Mouse (Mus musculus): ENCODE measurements around the gene Tmem208. TPM values are rescaled to one million over a fixed set of nuclear protein-coding genes. Genes with fewer than 3 reads are reported as not detected.
A peak's percentile ranks its signal among the peaks of the same experiment; 100 is the strongest.

Gene Tmem208
- polyA plus RNA-seq, 1 experiment from 2014 or later: 141 TPM

GRCm38 (mm10) chr8:105378673-105379072, 52.5 kb downstream of the Tmem208 start:
- H3K36me3 ChIP-seq (ENCODE audit: insufficient read depth, low read length): no peaks in the 10 kb centered on the region
- no peak overlapping the region for H3K9ac ChIP-seq (replicated peaks; ENCODE audit: low read depth)
- ATAC-seq (peak; percentile 52), DNase-seq (ENCODE audit: low spot score) (peak; percentile 55)
- TF ChIP-seq CTCF (IDR thresholded peaks at IDR 0.05) (peak; percentile 4; the same call in 1 of the 2 replicates), EP300 (IDR thresholded peaks at IDR 0.05) (no peak)
- H3K4me2 ChIP-seq (replicated peaks; ENCODE audit: low read depth, low read length): no peak overlapping the region
- 0 out of 2 replicates have a peak, but pooled peaks cover 3% of the 10 kb centered on the region for H3K4me1 ChIP-seq (ENCODE audit: insufficient read depth, low read depth, low read length)
- H3K4me3 ChIP-seq (ENCODE audit: low read depth, low read length): no peak overlapping the region
- H3K27me3 ChIP-seq (replicated peaks; ENCODE audit: insufficient read depth, low read length): no peaks in the 10 kb centered on the region
- 18% methylated on average over 19 of the region's 19 CpGs for WGBS
- no peaks in the 10 kb centered on the region for H3K9me3 ChIP-seq (ENCODE audit: low read length)
- no peak overlapping the region for H3K27ac ChIP-seq (ENCODE audit: low read length)

GRCm38 (mm10) chr8:105380308-105380707, 54.2 kb downstream of the Tmem208 start:
- Histone ChIP-seq H3K4me1 (ENCODE audit: insufficient read depth, low read depth, low read length) (0 out of 2 replicates have a peak, but pooled peaks cover 3% of the 10 kb centered on the region), H3K9me3 (ENCODE audit: low read length) (no peaks in the 10 kb centered on the region), H3K9ac (replicated peaks; ENCODE audit: low read depth) (no peak overlapping the region), H3K4me2 (replicated peaks; ENCODE audit: low read depth, low read length) (no peak overlapping the region), H3K27ac (ENCODE audit: low read length) (no peak overlapping the region), H3K4me3 (ENCODE audit: low read depth, low read length) (no peak overlapping the region), H3K27me3 (replicated peaks; ENCODE audit: insufficient read depth, low read length) (no peaks in the 10 kb centered on the region), H3K36me3 (ENCODE audit: insufficient read depth, low read length) (no peaks in the 10 kb centered on the region)
- 74% methylated on average over 12 of the region's 12 CpGs for WGBS
- ATAC-seq (no peak), DNase-seq (ENCODE audit: low spot score) (no peak)
- TF ChIP-seq EP300 (IDR thresholded peaks at IDR 0.05) (no peak), CTCF (IDR thresholded peaks at IDR 0.05) (no peak)

- TF ChIP-seq CTCF (IDR thresholded peaks at IDR 0.05) (peak; percentile 15; the same call in 1 of the 2 replicates), EP300 (IDR thresholded peaks at IDR 0.05) (no peak)
- DNase-seq (ENCODE audit: low spot score) (no peak), ATAC-seq (no peak)
- WGBS: 96% methylated on average over 2 of the region's 2 CpGs
- H3K4me3 ChIP-seq (ENCODE audit: low read depth, low read length): no peak overlapping the region
- H3K36me3 ChIP-seq (ENCODE audit: insufficient read depth, low read length): no peaks in the 10 kb centered on the region
- no peaks in the 10 kb centered on the region for H3K9me3 ChIP-seq (ENCODE audit: low read length)
- no peak overlapping the region for H3K27ac ChIP-seq (ENCODE audit: low read length)
- H3K27me3 ChIP-seq (replicated peaks; ENCODE audit: insufficient read depth, low read length): no peaks in the 10 kb centered on the region
- H3K4me1 ChIP-seq (ENCODE audit: insufficient read depth, low read depth, low read length): peaks cover under 1% of the 10 kb centered on the region; the same call in 1 of the 2 replicates
- H3K9ac ChIP-seq (replicated peaks; ENCODE audit: low read depth): no peak overlapping the region
- H3K4me2 ChIP-seq (replicated peaks; ENCODE audit: low read depth, low read length): no peak overlapping the region
Measured at GRCm38 (mm10) chr8:105384070-105384469, 57.9 kb downstream of the Tmem208 start.

MicroRNAs encoded within 50 kb of the gene (microRNA counts, 519-probe panel; counts per million panel counts)
- microRNA mmu-miR-328: 3,085 counts per million, percentile 15 among the panel's probes with 10 or more counts

Small RNA genes lying within 50 kb of the gene (microRNA-seq; reads per million reads assigned to microRNA genes)
- gene Gm27320: not detected
- gene Mir328: 309 reads per million, percentile 61 among the genes with 10 or more reads in this experiment

Other genes with a start within 250 kb of the Tmem208 start
- gene Ces3b, start 242.6 kb upstream of the Tmem208 start, polyA plus RNA-seq (2015; fragmentation: Nextera tagmentation; extraction: Ambion mirVana): not detected in 2 replicates
- gene Ces4a, start 194.6 kb upstream of the Tmem208 start, polyA plus RNA-seq (2015; fragmentation: Nextera tagmentation; extraction: Ambion mirVana): not detected in 2 replicates
- 29.0 and 31.5 TPM in 2 replicates for gene Cbfb, start 155.7 kb upstream of the Tmem208 start, polyA plus RNA-seq (2015; fragmentation: Nextera tagmentation; extraction: Ambion mirVana)
- 82.6 and 91.3 TPM in 2 replicates for gene D230025D16Rik, start 101.2 kb upstream of the Tmem208 start, polyA plus RNA-seq (2015; fragmentation: Nextera tagmentation; extraction: Ambion mirVana)
- 24.6 and 24.8 TPM in 2 replicates for gene B3gnt9, start 71.2 kb upstream of the Tmem208 start, polyA plus RNA-seq (2015; fragmentation: Nextera tagmentation; extraction: Ambion mirVana)
- gene Tradd, start 61.7 kb upstream of the Tmem208 start, polyA plus RNA-seq (2015; fragmentation: Nextera tagmentation; extraction: Ambion mirVana): 35.5 and 35.8 TPM in 2 replicates
- 6.0 and 6.6 TPM in 2 replicates for gene Fbxl8, start 61.7 kb upstream of the Tmem208 start, polyA plus RNA-seq (2015; fragmentation: Nextera tagmentation; extraction: Ambion mirVana)
- 1.7 and 2.0 TPM in 2 replicates for gene Hsf4, start 56.6 kb upstream of the Tmem208 start, polyA plus RNA-seq (2015; fragmentation: Nextera tagmentation; extraction: Ambion mirVana)
- gene Nol3, start 50.2 kb upstream of the Tmem208 start, polyA plus RNA-seq (2015; fragmentation: Nextera tagmentation; extraction: Ambion mirVana): 1.3 and 1.5 TPM in 2 replicates
- 2.4 and 2.7 TPM in 2 replicates for gene 4931428F04Rik, start 36.5 kb upstream of the Tmem208 start, polyA plus RNA-seq (2015; fragmentation: Nextera tagmentation; extraction: Ambion mirVana)
- gene Exoc3l, start 30.3 kb upstream of the Tmem208 start, polyA plus RNA-seq (2015; fragmentation: Nextera tagmentation; extraction: Ambion mirVana): 34.5 and 34.6 TPM in 2 replicates
- 29.8 and 32.7 TPM in 2 replicates for gene E2f4, start 28.7 kb upstream of the Tmem208 start, polyA plus RNA-seq (2015; fragmentation: Nextera tagmentation; extraction: Ambion mirVana)
- 22.3 and 23.0 TPM in 2 replicates for gene Elmo3, start 20.8 kb upstream of the Tmem208 start, polyA plus RNA-seq (2015; fragmentation: Nextera tagmentation; extraction: Ambion mirVana)
- gene Lrrc29, start 76 bp upstream of the Tmem208 start, polyA plus RNA-seq (2015; fragmentation: Nextera tagmentation; extraction: Ambion mirVana): 4.2 and 7.5 TPM in 2 replicates
- gene Fhod1, start 21.6 kb downstream of the Tmem208 start, polyA plus RNA-seq (2015; fragmentation: Nextera tagmentation; extraction: Ambion mirVana): 8.7 and 10.5 TPM in 2 replicates
- 1.7 and 1.9 TPM in 2 replicates for gene Slc9a5, start 22.5 kb downstream of the Tmem208 start, polyA plus RNA-seq (2015; fragmentation: Nextera tagmentation; extraction: Ambion mirVana)
- gene Plekhg4, start 46.9 kb downstream of the Tmem208 start, polyA plus RNA-seq (2015; fragmentation: Nextera tagmentation; extraction: Ambion mirVana): 0.20 and 0.26 TPM in 2 replicates
- gene Kctd19, start 87.1 kb downstream of the Tmem208 start, polyA plus RNA-seq (2015; fragmentation: Nextera tagmentation; extraction: Ambion mirVana): 0.14 and 0.38 TPM in 2 replicates
- 3.7 and 3.9 TPM in 2 replicates for gene Lrrc36, start 87.2 kb downstream of the Tmem208 start, polyA plus RNA-seq (2015; fragmentation: Nextera tagmentation; extraction: Ambion mirVana)
- gene Tppp3, start 145.2 kb downstream of the Tmem208 start, polyA plus RNA-seq (2015; fragmentation: Nextera tagmentation; extraction: Ambion mirVana): 675 and 696 TPM in 2 replicates
- 40.6 and 41.7 TPM in 2 replicates for gene Zdhhc1, start 170.5 kb downstream of the Tmem208 start, polyA plus RNA-seq (2015; fragmentation: Nextera tagmentation; extraction: Ambion mirVana)
- 1.8 and 2.9 TPM in 2 replicates for gene Hsd11b2, start 192.4 kb downstream of the Tmem208 start, polyA plus RNA-seq (2015; fragmentation: Nextera tagmentation; extraction: Ambion mirVana)
- 141 and 146 TPM in 2 replicates for gene Atp6v0d1, start 239.7 kb downstream of the Tmem208 start, polyA plus RNA-seq (2015; fragmentation: Nextera tagmentation; extraction: Ambion mirVana)